Mouse (Mus musculus): ENCODE measurements around the gene Gm8369. TPM values are rescaled to one million over a fixed set of nuclear protein-coding genes. Genes with fewer than 3 reads are reported as not detected.
"Not testable (repeated sequence)": the region's sequence is repeated elsewhere in the genome, so short reads cannot be mapped to it uniquely, and the experiment has no call there.

Gm8369 gene
- total RNA-seq, 4 experiments from 2014 or later = 0.21 to 0.72 (median 0.54) TPM

GRCm38 (mm10) chr19:11516246-11516645 is 30.5 kb downstream of the Gm8369 start, which contains the start of gene Ms4a6b:
Ms4a6b (plus strand) TSS chr19:11516512.
- DNase-seq (ENCODE audit: low spot score in 2 of 2) = no peak

GRCm38 (mm10) chr19:11516845-11517244 is 31.1 kb downstream of the Gm8369 start:
- DNase-seq (ENCODE audit: low spot score in 2 of 2) = no peak

DNA sequence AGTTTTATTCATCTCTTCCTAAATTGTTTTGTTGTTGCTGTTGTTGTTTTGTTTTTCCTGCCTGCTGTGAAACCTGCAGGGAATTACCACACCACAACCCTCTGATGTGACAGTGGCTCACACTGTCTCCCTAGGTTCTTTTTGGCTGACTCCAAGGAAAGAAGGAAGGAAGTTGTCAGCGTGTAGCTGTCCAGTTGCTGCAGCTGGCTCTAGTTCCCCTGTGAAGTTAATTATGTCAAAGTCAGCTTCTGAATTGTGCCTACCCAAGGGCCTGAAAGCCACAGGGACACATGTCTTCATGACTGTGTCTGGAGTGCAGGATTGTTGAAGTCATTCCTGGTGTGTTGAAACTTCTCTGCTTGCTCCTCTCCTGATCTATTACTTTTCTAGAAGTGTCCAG is 31.6 kb downstream of the Gm8369 start:
- not testable (repeated sequence) for DNase-seq (ENCODE audit: low spot score in 2 of 2)

- DNase-seq (ENCODE audit: low spot score in 2 of 2) = not testable (repeated sequence)
Observed at GRCm38 (mm10) chr19:11518356-11518755, 32.6 kb downstream of the Gm8369 start.

GRCm38 (mm10) chr19:11520146-11520545 is 34.4 kb downstream of the Gm8369 start:
- no peak for DNase-seq (ENCODE audit: low spot score in 2 of 2)

GRCm38 (mm10) chr19:11533421-11533820 is 47.7 kb downstream of the Gm8369 start:
- DNase-seq (ENCODE audit: low spot score in 2 of 2) = no peak

DNA sequence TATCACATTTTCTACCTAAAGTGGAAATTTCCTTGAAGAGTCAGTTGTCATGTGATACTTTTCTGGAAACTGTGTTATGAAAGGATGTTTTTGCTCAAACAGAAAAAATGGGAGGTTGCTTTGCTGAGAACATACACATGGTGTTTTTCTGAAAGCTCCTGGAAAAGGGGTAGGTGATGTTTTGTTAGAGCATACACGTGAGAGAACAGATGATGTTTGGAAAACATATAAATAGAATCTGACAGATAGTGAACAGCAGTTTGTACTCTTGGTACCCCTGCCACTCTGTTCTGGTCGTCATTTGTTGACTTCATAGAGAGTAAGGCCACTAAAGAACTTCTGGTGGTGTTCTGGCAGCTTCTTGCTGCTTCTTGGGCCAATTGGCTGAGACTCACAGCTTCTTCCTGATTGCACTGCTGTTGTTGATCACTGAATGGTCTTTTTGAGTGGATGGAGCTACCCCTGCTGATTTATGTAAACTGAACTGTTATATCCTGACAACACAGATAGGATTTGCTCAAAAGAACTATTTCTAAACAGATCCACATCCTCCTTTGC is 48.2 kb downstream of the Gm8369 start:
- peak; percentile 14 to 21 for DNase-seq (ENCODE audit: low spot score in 2 of 2)

GRCm38 (mm10) chr19:11536593-11536992 is 50.9 kb downstream of the Gm8369 start, which contains the start of gene Ms4a4d:
Ms4a4d (plus strand) TSS chr19:11536801.
- no peak for DNase-seq (ENCODE audit: low spot score in 2 of 2)

- no peak for DNase-seq (ENCODE audit: low spot score in 2 of 2)
Observed at GRCm38 (mm10) chr19:11537336-11537735, 51.6 kb downstream of the Gm8369 start.

DNA sequence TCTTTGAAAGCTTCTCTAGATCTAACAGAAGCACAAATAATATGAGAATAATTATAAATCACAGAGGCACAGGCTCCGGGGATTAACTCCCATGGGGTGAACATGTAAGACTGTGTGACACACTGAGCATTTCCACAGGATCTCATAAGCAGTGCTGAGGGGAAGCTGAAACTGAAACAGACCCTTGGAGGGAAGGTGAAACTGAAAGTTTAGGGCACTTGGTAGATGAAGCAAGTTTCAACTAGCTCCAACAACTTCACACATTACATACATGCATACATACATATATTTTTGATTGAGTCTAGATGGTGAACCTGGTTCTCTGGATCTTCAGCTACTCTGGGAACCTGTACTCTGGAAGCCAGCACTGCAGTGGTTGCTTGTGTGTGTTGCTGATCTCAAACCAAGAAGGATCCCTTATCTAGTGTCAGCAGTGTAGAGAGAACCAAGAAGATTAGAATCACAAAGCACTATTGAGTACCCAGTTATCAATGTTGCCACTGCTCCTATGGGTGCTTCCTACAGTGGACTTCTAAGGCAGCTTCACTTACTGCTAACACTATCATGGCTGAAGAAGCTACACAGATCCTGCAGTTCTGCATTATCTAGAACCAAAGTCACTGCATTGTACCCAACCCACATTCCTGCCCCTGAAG is 54.6 kb downstream of the Gm8369 start:
- DNase-seq (ENCODE audit: low spot score in 2 of 2) = not testable (repeated sequence)

- not testable (repeated sequence) for DNase-seq (ENCODE audit: low spot score in 2 of 2)
Observed at GRCm38 (mm10) chr19:11544383-11544782, 58.6 kb downstream of the Gm8369 start.

- no peak for DNase-seq (ENCODE audit: low spot score in 2 of 2)
Observed at GRCm38 (mm10) chr19:11547911-11548310, 62.2 kb downstream of the Gm8369 start.

DNA sequence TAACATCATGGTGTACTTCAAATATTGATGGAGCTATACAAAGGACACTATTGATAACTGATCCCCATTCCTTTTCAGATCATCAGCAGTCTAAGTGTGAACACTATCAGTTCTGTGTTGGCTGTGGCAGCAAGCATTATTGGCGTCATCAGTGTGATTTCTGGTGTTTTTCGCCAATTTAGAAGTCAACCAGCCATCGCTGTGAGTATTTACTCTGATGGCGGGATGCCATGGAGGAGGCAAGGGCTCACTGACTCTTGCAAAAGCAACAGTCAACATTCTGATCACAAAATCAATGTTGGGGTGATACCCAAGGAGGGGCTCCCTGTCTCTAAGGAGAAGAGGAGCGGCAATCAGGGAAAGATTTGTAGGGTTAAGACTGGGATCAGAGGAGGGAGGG is 69.0 kb downstream of the Gm8369 start:
- DNase-seq (ENCODE audit: low spot score in 2 of 2) = no peak

DNA sequence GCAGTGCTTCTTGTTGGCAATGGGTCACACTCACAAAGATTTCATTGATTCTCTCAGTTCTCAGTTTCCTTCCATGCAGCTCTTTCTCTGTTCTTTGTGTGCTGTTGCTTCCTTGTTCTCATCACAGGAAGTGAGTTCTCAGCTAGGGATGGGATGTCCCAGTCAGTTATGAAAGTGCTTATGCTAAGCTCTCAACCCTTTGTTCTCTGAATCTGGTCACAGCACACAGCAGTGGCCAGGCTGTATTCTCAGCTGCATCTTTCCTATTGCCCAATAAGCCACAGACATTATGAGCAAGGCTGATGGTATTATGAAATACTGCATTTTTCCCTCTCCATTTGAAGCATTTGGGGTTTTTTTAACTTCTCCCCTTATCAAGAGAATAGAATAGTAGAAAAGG is 73.8 kb downstream of the Gm8369 start:
- not testable (repeated sequence) for DNase-seq (ENCODE audit: low spot score in 2 of 2)

Other genes starting within 250 kb of the Gm8369 start
- under 1 TPM in 1 of 4 experiments, not detected in 3; 0.09 TPM for gene Ms4a1, start 219.7 kb upstream of the Gm8369 start, total RNA-seq (2022)
- not detected for gene Ms4a5, start 202.1 kb upstream of the Gm8369 start, total RNA-seq (2022)
- under 1 TPM in 1 of 4 experiments, not detected in 3; 0.10 TPM for gene Ms4a14, start 171.5 kb upstream of the Gm8369 start, total RNA-seq (2022)
- gene Ms4a7, start 149.8 kb upstream of the Gm8369 start, total RNA-seq (2022) = under 1 TPM in 2 of 4 experiments, not detected in 2; 0.18 to 0.50 TPM
- 1 to 10 TPM in 1 of 4 experiments, under 1 TPM in 3; 0.47 to 1.1 (median 0.67) TPM for gene Ms4a4a, start 110.4 kb upstream of the Gm8369 start, total RNA-seq (2022)
- under 1 TPM in 1 of 4 experiments, not detected in 3; 0.82 TPM for gene Ms4a4c, start 81.2 kb upstream of the Gm8369 start, total RNA-seq (2022)
- under 1 TPM in 1 of 4 experiments, not detected in 3; 0.66 TPM for gene Ms4a4b, start 42.4 kb upstream of the Gm8369 start, total RNA-seq (2022)
- 1 to 10 TPM in 3 of 4 experiments, under 1 TPM in 1; 0.76 to 5.8 (median 2.8) TPM for gene Ms4a6c, start 16.6 kb upstream of the Gm8369 start, total RNA-seq (2022)
- 1 to 10 TPM in 3 of 4 experiments, under 1 TPM in 1; 0.94 to 3.3 (median 2.2) TPM for gene Ms4a6b, start 30.6 kb downstream of the Gm8369 start, total RNA-seq (2022)
- gene Ms4a4d, start 50.9 kb downstream of the Gm8369 start, total RNA-seq (2022) = not detected
- gene Ms4a6d, start 118.9 kb downstream of the Gm8369 start, total RNA-seq (2022) = 1 to 10 TPM; 1.7 to 4.7 (median 2.7) TPM
- gene Ms4a2, start 137.8 kb downstream of the Gm8369 start, total RNA-seq (2022) = not detected
- gene Ms4a3, start 154.9 kb downstream of the Gm8369 start, total RNA-seq (2022) = under 1 TPM in 1 of 4 experiments, not detected in 3; 0.40 TPM
- gene Oosp2, start 174.6 kb downstream of the Gm8369 start, total RNA-seq (2022) = not detected
- gene Oosp1, start 205.2 kb downstream of the Gm8369 start, total RNA-seq (2022) = not detected
- not detected for gene Oosp3, start 211.1 kb downstream of the Gm8369 start, total RNA-seq (2022)

Data from layer of hippocampus, adult 8-10 months (tissue).